Mouse (Mus musculus) embryonic fibroblast, embryonic 13.5 days (primary cell): Measurements from ENCODE around the gene Shroom3.

ENCODE experiments used
- CTCF ChIP-seq: IDR thresholded peaks from 2 replicates; pipeline ENCODE4 v1.5.1; 2011; ENCODE audit warnings: mild to moderate bottlenecking, control low read depth, low read length, moderate library complexity, borderline replicate concordance; ENCODE audit not compliant: insufficient read depth
- POLR2A ChIP-seq: IDR thresholded peaks from 2 replicates; pipeline ENCODE4 v1.6.1; 2011; ENCODE audit warnings: low read depth, mild to moderate bottlenecking, control low read depth, low read length, moderate library complexity

DNA sequence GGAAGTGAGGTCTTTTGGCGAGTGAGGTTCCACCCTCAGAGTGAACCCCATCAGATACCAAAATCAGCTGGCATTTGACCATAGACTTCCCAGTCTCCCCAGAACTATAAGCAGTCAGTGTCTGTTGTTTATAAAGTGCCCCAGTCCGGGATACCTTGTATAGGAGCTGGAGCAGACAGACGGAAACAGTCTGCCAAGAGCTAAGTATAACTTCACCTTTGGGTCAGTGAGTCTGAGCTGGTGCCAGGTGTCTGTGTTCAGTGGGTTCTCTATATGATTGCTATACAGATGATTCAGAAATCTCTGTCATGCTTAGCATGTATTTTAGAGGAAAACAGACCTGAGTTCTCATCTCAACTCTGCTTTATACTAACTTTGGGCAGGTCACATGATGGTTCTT is 308.9 kb downstream of the Shroom3 start:
- TF ChIP-seq POLR2A (no peak), CTCF (no peak)
